Mouse (Mus musculus) ES-Bruce4 (cell line): ENCODE measurements around the gene Cers2. TPM values are rescaled to one million over a fixed set of nuclear protein-coding genes. Genes with fewer than 3 reads are reported as not detected.

ENCODE experiments used
- H3K27ac ChIP-seq: 2 replicates; pipeline ENCODE4 v1.5.1; 2012; ENCODE audit warnings: low read length, inconsistent platforms; ENCODE audit not compliant: insufficient read depth
- H3K27me3 ChIP-seq: 2 replicates; pipeline ENCODE4 v1.6.1; 2012; ENCODE audit warnings: mild to moderate bottlenecking, low read length, inconsistent platforms; ENCODE audit not compliant: control insufficient read depth, poor library complexity, insufficient read depth, severe bottlenecking
- H3K36me3 ChIP-seq: 2 replicates; pipeline ENCODE4 v1.6.1; 2012; ENCODE audit warnings: inconsistent platforms, mild to moderate bottlenecking, low read length, moderate library complexity; ENCODE audit not compliant: control insufficient read depth, poor library complexity, insufficient read depth, severe bottlenecking
- H3K4me1 ChIP-seq: one replicate; pipeline ENCODE4 v1.8.1; 2011; ENCODE audit warnings: low read length; ENCODE audit not compliant: control insufficient read depth, insufficient read depth
- H3K4me3 ChIP-seq: 2 replicates; pipeline ENCODE4 v1.5.1; 2011; ENCODE audit warnings: low read depth, mild to moderate bottlenecking, low read length
- H3K9ac ChIP-seq: 2 replicates; pipeline ENCODE4 v1.6.1; 2012; ENCODE audit warnings: low read depth, mild to moderate bottlenecking, inconsistent platforms; ENCODE audit not compliant: poor library complexity, severe bottlenecking
- H3K9me3 ChIP-seq: replicated peaks from 2 replicates; pipeline ENCODE4 v1.6.1; 2012; ENCODE audit warnings: mild to moderate bottlenecking, low read length, inconsistent platforms; ENCODE audit not compliant: control insufficient read depth, poor library complexity, insufficient read depth, severe bottlenecking
- CTCF ChIP-seq: IDR thresholded peaks from one replicate; pipeline ENCODE4 v1.8.1; 2011; ENCODE audit warnings: low read depth, low read length
- EP300 ChIP-seq: IDR thresholded peaks from 2 replicates; pipeline ENCODE4 v1.6.1; 2011; ENCODE audit warnings: low read depth, low read length; ENCODE audit not compliant: insufficient read depth
- POLR2A ChIP-seq: IDR thresholded peaks from one replicate; pipeline ENCODE4 v1.8.1; 2011; ENCODE audit warnings: low read length; ENCODE audit not compliant: insufficient read depth
- polyA plus RNA-seq: library from polyadenylated mRNA; stranded (reverse); fragments of >200 nt; gene quantifications from 2 replicates; pipeline ENCODE4 v1.2.4, GENCODE M21; 2011; ENCODE audit warnings: low read depth; ENCODE audit not compliant: missing spikeins, insufficient read depth, insufficient read length

Gene Cers2
- polyA plus RNA-seq, 1 experiment: 99.9 TPM

- Histone ChIP-seq H3K27ac (peak overlapping the region; percentile 85), H3K4me3 (peak overlapping the region; percentile 31)
These were observed 3.0 kb downstream of the Cers2 start for GRCm38 (mm10) chr3:95317414-95318080.

GRCm38 (mm10) chr3:95318548-95318947 is 4.0 kb downstream of the Cers2 start:
- H3K9me3 ChIP-seq: no peaks in the 10 kb centered on the region
- peaks cover 30% of the 10 kb centered on the region for H3K36me3 ChIP-seq
- H3K27ac ChIP-seq: peak overlapping the region; percentile 85
- H3K4me1 ChIP-seq: no peaks in the 10 kb centered on the region
- no peak overlapping the region for H3K4me3 ChIP-seq
- no peaks in the 10 kb centered on the region for H3K27me3 ChIP-seq
- TF ChIP-seq EP300 (no peak), POLR2A (no peak), CTCF (no peak)
- H3K9ac ChIP-seq: peak overlapping the region; percentile 2

More at GRCm38 (mm10) chr3:95317414-95318080, 3.0 kb downstream of the Cers2 start:
- peak overlapping the region; percentile 24 for H3K9ac ChIP-seq
- peaks cover 22% of the 10 kb centered on the region for H3K36me3 ChIP-seq
- no peaks in the 10 kb centered on the region for H3K9me3 ChIP-seq
- H3K27me3 ChIP-seq: no peaks in the 10 kb centered on the region
- no peaks in the 10 kb centered on the region for H3K4me1 ChIP-seq
- peak; percentile 78 for TF ChIP-seq CTCF
- TF ChIP-seq POLR2A: no peak
- TF ChIP-seq EP300: 0 out of 2 replicates have a peak, but pooled peaks have one; percentile 24

GRCm38 (mm10) chr3:95319110-95319509 is 4.5 kb downstream of the Cers2 start:
- H3K4me3 ChIP-seq: no peak overlapping the region
- no peaks in the 10 kb centered on the region for H3K9me3 ChIP-seq
- no peaks in the 10 kb centered on the region for H3K27me3 ChIP-seq
- no peaks in the 10 kb centered on the region for H3K4me1 ChIP-seq
- no peak overlapping the region for H3K9ac ChIP-seq
- TF ChIP-seq CTCF (no peak), POLR2A (no peak), EP300 (no peak)
- H3K27ac ChIP-seq: peak overlapping the region; percentile 35
- peaks cover 36% of the 10 kb centered on the region for H3K36me3 ChIP-seq

- no peaks in the 10 kb centered on the region for H3K4me1 ChIP-seq
- no peaks in the 10 kb centered on the region for H3K9me3 ChIP-seq
- no peak overlapping the region for H3K27ac ChIP-seq
- peaks cover 43% of the 10 kb centered on the region for H3K36me3 ChIP-seq
- no peak overlapping the region for H3K9ac ChIP-seq
- TF ChIP-seq CTCF: no peak
- no peak for TF ChIP-seq POLR2A
- no peak for TF ChIP-seq EP300
- no peak overlapping the region for H3K4me3 ChIP-seq
- H3K27me3 ChIP-seq: no peaks in the 10 kb centered on the region
These were observed 5.4 kb downstream of the Cers2 start for GRCm38 (mm10) chr3:95319701-95320625.

- no peak overlapping the region for H3K9ac ChIP-seq
- no peaks in the 10 kb centered on the region for H3K4me1 ChIP-seq
These were observed 8.8 kb downstream of the Cers2 start for GRCm38 (mm10) chr3:95323429-95323828.

More at GRCm38 (mm10) chr3:95323429-95323828, 8.8 kb downstream of the Cers2 start:
- Histone ChIP-seq H3K9me3 (no peaks in the 10 kb centered on the region), H3K27ac (no peak overlapping the region), H3K27me3 (no peaks in the 10 kb centered on the region), H3K4me3 (no peak overlapping the region), H3K36me3 (peaks cover 76% of the 10 kb centered on the region)
- TF ChIP-seq CTCF (no peak), POLR2A (no peak), EP300 (no peak)
